In the genomic region with DNA sequence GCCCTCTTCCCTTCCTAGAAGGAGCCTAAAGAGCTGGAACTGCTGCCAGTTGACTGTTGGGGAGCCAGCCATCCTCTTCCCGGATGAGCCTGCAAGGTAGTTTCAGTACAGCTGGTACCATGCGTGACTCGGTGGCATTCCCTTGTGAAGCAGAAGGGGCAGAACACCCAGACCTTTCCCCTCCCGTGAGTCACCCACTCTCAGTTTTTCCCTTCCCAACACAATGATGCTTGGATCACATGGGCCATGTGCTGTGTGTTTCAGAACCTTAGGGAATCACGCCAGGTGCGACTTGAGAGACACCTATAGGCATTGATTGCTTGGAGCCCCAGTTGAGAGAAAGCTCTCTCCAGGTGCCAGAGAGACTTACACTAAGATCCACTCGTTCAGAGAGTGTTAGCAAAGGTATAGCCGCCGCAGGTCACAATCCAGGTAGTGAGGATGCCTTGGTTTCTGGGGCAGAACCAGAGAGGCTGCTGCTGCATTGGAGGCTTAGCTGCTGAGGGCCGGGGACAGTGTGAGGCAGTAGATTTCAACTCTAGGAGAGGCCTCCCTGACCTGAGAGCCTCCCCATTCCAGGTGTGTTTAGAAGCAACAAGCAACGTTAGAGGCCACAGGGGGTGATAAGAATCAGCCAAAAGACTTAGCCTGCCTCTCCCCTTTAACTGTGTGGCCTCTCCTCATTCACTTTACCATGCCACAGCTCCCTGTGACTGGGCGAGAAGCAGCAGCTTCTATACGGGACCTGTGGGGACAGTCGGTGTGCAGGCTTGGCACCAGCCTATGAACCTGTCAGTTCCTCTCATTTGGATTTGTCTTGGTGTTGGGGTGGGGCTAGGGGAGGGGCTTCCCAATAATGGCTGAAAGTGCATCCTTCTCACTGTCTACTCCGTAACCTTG, we compare ENCODE assay signal across 12 mouse cellular contexts. TPM values are rescaled to one million over a fixed set of nuclear protein-coding genes. Genes with fewer than 3 reads are reported as not detected.
DNase-seq lines count a peak whose midpoint lies in the region; ATAC-seq and TF ChIP-seq lines count a peak whose summit lies in the region.
"Had no signal": no experiment of that assay in that cellular context is flagged by ENCODE, and none has a peak within 500 bp of the region (broad histone marks: within the 10 kb centered on the region; RNA-seq: fewer than 3 reads in every experiment).

No protein-coding gene starts in this region.

- peaks cover 53% of the 10 kb centered on the region for H3K4me1 ChIP-seq in heart, embryonic 11.5 days (ENCODE audit: control insufficient read depth, insufficient read depth, low read length)
- H3K4me1 ChIP-seq in lung, postnatal 0 days (ENCODE audit: insufficient read depth, low read depth, low read length): peaks cover 13% of the 10 kb centered on the region; the same call in 1 of the 2 replicates
- H3K4me1 ChIP-seq in limb, embryonic 10.5 days: peaks cover 22% of the 10 kb centered on the region

- 72% methylated on average over 15 of the region's 15 CpGs for WGBS in heart, embryonic 11.5 days (ENCODE audit: insufficient replicate concordance)
- WGBS in lung, postnatal 0 days: 75% methylated on average over 15 of the region's 15 CpGs
- WGBS in limb, embryonic 10.5 days: 78% methylated on average over 15 of the region's 15 CpGs

- no peak overlapping the region for H3K27ac ChIP-seq in heart, embryonic 11.5 days (ENCODE audit: low read depth, low read length)
- H3K27ac ChIP-seq in lung, postnatal 0 days (ENCODE audit: low read length): peak overlapping the region; percentile 100
- H3K27ac ChIP-seq in limb, embryonic 10.5 days: 0 out of 2 replicates have a peak overlapping the region, but pooled peaks have one; percentile 11

- H3K36me3 ChIP-seq in heart, embryonic 11.5 days (ENCODE audit: control insufficient read depth, insufficient read depth, low read length): no peaks in the 10 kb centered on the region
- peaks cover 15% of the 10 kb centered on the region for H3K36me3 ChIP-seq in lung, postnatal 0 days (ENCODE audit: insufficient read depth, low read length)
- peaks cover 15% of the 10 kb centered on the region for H3K36me3 ChIP-seq in limb, embryonic 10.5 days

- no peak for ATAC-seq in heart, embryonic 11.5 days (replicated peaks; ENCODE audit: insufficient number of reproducible peaks, low FRiP score, low TSS enrichment)
- no peak for ATAC-seq in lung, postnatal 0 days
- ATAC-seq: activated CD4-positive, CD25-positive, alpha-beta regulatory T cell, adult 4 months; forebrain, embryonic 14.5 days; inflammation-experienced regulatory T-cells, adult 6 months had no signal

- TF ChIP-seq CTCF in lung, postnatal 0 days (IDR thresholded peaks at IDR 0.05): 0 out of 2 replicates have a peak, but pooled peaks have one; percentile 6

- H3K4me3 ChIP-seq in heart, embryonic 11.5 days (ENCODE audit: low read depth, low read length): no peak overlapping the region
- no peak overlapping the region for H3K4me3 ChIP-seq in lung, postnatal 0 days (ENCODE audit: low read depth, low read length)
- H3K4me3 ChIP-seq in limb, embryonic 10.5 days: no peak overlapping the region

- no peaks in the 10 kb centered on the region for H3K27me3 ChIP-seq in heart, embryonic 11.5 days (ENCODE audit: control insufficient read depth, insufficient read depth, low read length)
- H3K27me3 ChIP-seq in lung, postnatal 0 days (replicated peaks; ENCODE audit: insufficient read depth, low read length): no peaks in the 10 kb centered on the region
- 0 out of 2 replicates have a peak, but pooled peaks cover 9% of the 10 kb centered on the region for H3K27me3 ChIP-seq in limb, embryonic 10.5 days (ENCODE audit: low read depth, poor library complexity, severe bottlenecking)

- DNase-seq in heart, adult 11 months: peak; percentile 95
- peak; percentile 15 for DNase-seq in lung, postnatal 0 days (ENCODE audit: low spot score)
- DNase-seq in lung, postnatal 10 days: no peak
- DNase-seq in limb, embryonic 10.5 days (ENCODE audit: low spot score): no peak
- no peak for DNase-seq in kidney, postnatal 10 days
- no peak for DNase-seq in thymus, postnatal 14 days
- DNase-seq: gastrocnemius, postnatal 36 days had no signal

- H3K9me3 ChIP-seq in heart, embryonic 11.5 days (replicated peaks; ENCODE audit: control insufficient read depth, low read length): no peaks in the 10 kb centered on the region
- H3K9me3 ChIP-seq in lung, postnatal 0 days (ENCODE audit: low read length): no peaks in the 10 kb centered on the region
- no peaks in the 10 kb centered on the region for H3K9me3 ChIP-seq in limb, embryonic 10.5 days (replicated peaks)

- no peak overlapping the region for H3K9ac ChIP-seq in heart, embryonic 11.5 days (ENCODE audit: low read depth, low read length)
- no peak overlapping the region for H3K9ac ChIP-seq in lung, postnatal 0 days (replicated peaks; ENCODE audit: low read depth)
- H3K9ac ChIP-seq: lung, embryonic 14.5 days had no signal

- no peak overlapping the region for H3K4me2 ChIP-seq in heart, embryonic 11.5 days
- no peak overlapping the region for H3K4me2 ChIP-seq in lung, postnatal 0 days (replicated peaks; ENCODE audit: low read depth, low read length)

- no peak for TF ChIP-seq EP300 in lung, postnatal 0 days (IDR thresholded peaks at IDR 0.05)

RNA-seq across cellular contexts. Expression of a gene that starts 50.9 kb away (rescaled TPM):
- 147 TPM in 2 replicates for polyA plus RNA-seq in heart, embryonic 11.5 days (2014; fragmentation: Nextera tagmentation; extraction: Ambion mirVana)
- 47.9 and 50.6 TPM in 2 replicates for polyA plus RNA-seq in lung, postnatal 0 days (2015; fragmentation: Nextera tagmentation; extraction: Ambion mirVana)
- 114 and 121 TPM in 2 replicates for polyA plus RNA-seq in limb, embryonic 10.5 days (2016; fragmentation: Nextera tagmentation; extraction: Ambion mirVana)

RNA-seq across cellular contexts. Expression of a gene that starts 51.5 kb away (rescaled TPM):
- 30.0 and 33.9 TPM in 2 replicates for polyA plus RNA-seq in heart, embryonic 11.5 days (2014; fragmentation: Nextera tagmentation; extraction: Ambion mirVana)
- polyA plus RNA-seq in lung, postnatal 0 days (2015; fragmentation: Nextera tagmentation; extraction: Ambion mirVana): 68.4 and 79.3 TPM in 2 replicates
- polyA plus RNA-seq in limb, embryonic 10.5 days (2016; fragmentation: Nextera tagmentation; extraction: Ambion mirVana): 23.5 and 26.1 TPM in 2 replicates

Comparison
In these comparisons a context has a peak if more than half of its experiments do, and no peak if none do; other contexts are left out.
1. DNase-seq: peak in heart, adult 11 months (single experiment) and lung, postnatal 0 days (single experiment); none in lung, postnatal 10 days (single experiment), limb, embryonic 10.5 days (single experiment), kidney, postnatal 10 days (single experiment) and thymus, postnatal 14 days (single experiment).